Mouse (Mus musculus): ENCODE measurements around the gene Dcps.

Dcps gene

DNA sequence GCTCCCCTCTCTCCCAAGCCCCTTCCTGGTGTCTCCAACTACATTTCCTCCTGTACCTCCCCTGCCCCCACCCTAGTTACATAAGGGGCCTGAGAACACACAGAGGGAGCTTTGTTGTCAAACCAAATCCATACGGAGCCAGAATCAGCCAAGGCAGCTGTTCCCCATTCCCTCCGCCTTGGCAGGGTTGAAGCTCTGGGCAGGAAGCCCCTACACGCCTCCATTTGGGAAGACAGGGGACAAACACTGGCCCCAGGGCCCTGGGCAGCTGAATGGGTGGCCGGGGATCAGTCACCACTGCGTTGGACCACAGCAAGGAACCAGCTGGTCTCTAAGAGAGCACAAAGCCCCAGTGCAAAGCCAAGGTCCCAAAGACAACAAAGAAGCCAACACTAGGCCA lies 66.9 kb downstream of the Dcps start:
- DNase-seq (ENCODE audit: low spot score): no peak

DNA sequence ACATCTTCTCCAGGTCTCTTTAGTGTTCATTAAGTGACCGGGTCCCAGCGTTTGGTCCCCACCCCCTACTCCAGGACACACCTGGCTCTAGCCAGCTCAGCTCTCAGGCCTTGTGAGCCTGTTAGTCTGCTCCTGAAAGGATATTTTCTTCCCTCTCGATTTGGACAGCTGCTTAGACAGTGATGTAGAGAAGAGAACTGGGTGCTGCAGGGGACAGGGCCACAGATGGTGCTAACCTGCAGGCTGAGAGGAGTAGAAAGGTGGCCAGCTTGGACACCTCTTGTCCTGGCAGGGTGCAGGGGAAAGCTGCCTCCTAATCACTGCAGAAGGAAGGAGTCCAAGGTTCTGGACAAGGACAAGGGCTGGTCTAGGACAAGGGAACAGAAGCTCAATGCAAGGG lies 67.8 kb downstream of the Dcps start:
- no peak for DNase-seq (ENCODE audit: low spot score)

DNA sequence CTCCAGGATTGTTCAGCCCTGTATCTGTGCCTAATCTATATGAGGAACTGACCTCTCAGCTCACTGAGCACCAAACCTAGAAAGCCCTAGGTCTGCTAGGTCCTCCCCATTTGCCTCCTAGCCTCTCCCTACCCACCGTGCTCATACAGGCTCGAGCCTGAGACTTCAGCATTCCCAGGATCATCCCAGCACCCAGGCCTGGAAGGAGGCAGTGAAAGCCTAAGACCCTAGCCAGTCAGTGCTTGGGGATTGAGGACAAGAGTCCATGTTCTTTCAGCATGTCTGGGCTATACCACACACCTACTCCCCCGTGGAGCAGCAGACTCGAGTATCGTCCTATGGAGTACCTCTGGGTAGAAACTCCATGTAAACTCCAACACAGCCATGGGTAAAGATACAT lies 68.5 kb downstream of the Dcps start:
- DNase-seq (ENCODE audit: low spot score): no peak

DNA sequence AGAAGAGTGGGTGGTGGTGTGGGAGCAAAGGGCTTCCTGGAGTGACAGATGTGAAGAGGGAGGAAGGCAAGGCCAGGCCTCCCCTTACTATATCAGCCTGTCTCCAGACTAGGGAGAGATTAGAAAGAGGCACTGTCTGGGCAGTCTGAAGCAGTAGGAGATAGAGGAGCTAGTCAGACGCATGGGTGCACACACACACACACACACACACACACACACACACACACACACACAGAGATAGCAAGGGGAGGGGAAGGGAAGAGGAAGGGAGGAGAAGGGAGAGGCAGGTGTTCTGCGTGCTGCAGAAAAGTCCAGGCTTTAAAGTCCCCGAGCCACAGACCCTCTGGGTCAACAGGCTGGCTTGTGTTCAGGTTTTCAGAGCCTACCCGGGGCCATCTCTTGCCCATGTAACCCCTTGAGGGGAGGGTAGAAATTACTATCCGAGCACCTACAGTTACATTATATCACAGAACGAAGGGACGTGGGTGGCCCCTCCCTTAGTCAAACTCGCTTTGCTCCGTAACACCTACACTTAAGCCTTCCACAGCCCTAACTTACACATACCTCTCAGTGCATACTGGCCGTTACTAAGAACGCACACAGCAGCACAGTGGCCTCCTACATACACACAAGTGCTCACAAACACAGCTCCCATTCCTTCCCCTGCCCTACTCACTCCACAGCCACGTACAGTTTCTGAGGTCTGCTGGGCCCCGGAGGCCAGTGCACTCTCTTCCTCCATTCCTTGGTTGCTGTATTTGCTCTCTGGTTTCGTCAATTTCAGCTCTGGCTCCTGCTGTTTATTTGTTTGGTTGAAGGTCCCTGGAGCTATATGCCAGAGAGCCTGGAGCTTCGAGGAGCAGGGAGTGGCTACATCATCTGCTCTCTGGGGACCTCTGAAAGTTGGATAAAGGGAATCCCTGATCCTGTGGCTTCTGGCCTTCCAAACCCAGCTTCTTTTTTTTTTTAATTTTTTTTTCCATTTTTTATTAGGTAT lies 69.7 kb downstream of the Dcps start:
- DNase-seq (ENCODE audit: low spot score): no peak

DNA sequence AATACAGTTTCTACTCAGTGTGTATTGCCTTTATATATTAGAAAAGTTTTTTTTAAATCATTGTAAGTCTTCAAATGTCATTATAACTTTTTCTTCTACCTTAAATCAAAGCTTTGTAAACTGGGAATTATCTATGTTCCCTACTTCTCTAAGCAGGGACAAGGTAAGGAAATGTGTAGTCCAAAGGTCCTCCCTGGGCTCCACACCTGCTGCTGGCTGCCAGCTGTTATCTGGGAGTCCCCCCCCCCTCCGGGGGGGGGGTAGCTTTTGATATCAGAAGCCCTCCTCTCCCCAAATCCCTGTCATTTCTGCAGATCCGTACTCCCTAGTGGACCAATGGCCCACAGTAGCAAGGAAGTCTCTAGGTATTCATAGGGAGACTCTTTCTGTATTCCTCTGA lies 70.4 kb downstream of the Dcps start:
- DNase-seq (ENCODE audit: low spot score): no peak

DNA sequence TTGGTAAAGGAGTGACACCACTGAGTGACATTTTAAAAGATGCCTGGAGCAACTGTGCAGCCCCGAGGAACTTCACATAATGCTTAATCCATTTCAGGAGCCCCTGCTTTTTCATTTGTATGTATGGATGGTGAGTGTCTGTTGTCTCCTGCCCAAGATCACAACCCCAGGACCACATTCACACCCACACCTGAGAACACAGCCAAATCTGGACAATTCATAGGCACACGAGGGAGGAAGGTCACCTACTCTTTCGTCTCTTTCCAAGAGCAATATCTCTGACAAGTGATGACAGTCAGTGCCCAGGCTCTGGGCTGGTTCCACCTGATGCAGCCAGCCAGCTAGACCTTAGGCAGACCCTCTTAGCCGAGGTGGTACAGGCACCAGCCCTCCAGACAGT lies 71.2 kb downstream of the Dcps start:
- DNase-seq (ENCODE audit: low spot score): no peak

DNA sequence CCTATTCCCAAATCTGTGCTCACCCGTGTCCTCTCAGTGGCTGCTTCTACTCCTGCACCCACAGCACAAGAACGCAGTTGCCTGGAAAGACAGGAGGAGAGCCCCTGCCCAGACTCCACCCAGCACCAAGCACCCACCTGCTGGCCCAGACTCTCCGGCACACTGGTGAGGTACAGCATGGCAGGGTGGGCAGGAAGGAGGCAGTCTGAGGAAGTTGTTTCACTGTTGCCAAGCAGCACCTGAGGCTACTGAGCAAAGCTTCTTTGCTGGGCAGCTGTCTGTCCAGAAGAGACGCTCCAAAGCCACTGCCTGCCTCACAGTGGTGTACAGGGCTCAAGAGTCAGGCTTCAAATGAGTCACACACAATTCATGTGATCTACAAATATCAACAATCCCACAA lies 77.1 kb downstream of the Dcps start:
- DNase-seq (ENCODE audit: low spot score): no peak

DNA sequence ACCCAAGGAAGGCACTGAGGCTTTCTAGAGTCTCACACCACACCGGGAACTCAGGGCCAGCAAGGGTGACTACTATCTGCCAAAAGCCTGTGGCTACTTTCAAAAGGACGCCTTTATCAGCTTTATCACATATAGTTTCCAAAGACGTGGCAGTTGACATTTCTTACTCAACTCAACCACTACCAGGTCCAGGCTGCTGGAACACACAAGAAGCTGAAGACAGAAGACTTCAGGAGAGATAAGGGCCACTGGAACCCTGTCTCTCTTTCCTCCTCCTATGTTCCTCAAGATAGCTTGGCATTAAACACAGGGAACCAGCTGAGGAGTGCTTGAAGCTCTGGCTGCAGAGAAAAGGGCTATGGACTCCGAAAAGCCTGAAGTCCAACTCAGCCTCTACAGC lies 78.0 kb downstream of the Dcps start:
- no peak for DNase-seq (ENCODE audit: low spot score)

DNA sequence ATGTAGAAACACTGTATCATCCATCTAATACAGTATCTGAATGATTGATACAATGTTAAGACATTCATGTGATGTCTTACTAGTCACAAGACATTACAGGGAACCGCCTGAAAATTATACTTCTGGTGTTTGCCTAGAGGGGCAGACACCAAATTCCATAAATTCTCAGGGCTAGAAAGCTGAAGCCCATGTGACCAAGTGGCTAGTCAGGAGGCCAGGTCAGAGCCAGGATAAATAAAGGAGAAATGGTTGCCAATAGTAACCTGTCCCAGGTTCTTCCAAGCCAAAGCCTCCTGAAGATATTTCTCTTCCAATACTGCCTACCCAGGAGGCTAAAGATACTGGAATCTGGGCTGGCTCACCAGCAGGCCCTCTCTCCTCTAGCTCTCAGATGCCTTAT lies 80.1 kb downstream of the Dcps start:
- no peak for DNase-seq (ENCODE audit: low spot score)

DNA sequence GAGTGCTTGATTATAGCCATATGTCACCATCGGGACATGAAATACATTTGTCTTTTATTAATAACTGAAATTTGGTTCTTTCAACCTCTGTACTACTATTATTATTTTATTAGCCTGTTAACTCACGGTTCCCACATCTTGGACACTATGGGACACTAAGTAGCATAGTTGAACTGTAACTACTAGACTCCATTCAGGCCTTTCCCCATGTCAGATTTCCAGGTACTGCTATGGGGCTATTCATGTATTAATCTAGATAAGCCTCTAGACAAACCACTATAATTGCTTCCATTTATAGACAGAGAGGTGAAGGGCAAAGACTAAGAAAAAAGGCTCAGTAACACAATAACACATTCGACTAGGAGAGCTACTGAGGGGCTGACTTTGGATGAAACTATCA lies 82.5 kb downstream of the Dcps start:
- DNase-seq (ENCODE audit: low spot score): no peak

DNA sequence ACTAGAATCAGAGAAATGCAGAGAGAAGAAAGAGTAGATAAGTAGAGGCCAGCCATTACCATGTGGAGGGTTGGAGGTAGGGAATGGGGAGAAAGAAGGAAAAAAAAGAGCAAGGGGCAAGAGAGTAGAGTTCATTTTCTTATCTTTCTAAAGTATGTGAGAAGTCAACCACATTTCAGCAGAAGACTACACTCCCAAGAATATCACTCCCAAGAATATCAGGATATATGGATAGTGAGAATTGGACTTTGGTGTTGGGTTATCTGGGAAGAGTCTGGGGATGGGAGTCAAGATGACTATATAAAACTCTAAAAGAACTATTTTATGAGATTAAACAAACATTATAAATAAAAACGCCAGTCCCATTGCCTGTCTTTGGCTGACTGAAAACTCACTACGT lies 83.0 kb downstream of the Dcps start:
- no peak for DNase-seq (ENCODE audit: low spot score)
